Mouse (Mus musculus): ENCODE results near the gene Usp1.
"Not testable (repeated sequence)": the region's sequence is repeated elsewhere in the genome, so short reads cannot be mapped to it uniquely, and the experiment has no call there.

Usp1 gene

GRCm38 (mm10) chr4:98923568-98924070, at the start of gene Usp1:
Gene Usp1 (plus strand): TSS chr4:98923810.
- DNase-seq (ENCODE audit: low spot score), result no peak

- DNase-seq (ENCODE audit: low spot score), result no peak
These were observed 40.9 kb upstream of the Usp1 start for GRCm38 (mm10) chr4:98882706-98883105.

GRCm38 (mm10) chr4:98886377-98886776, 37.2 kb upstream of the Usp1 start:
- DNase-seq (ENCODE audit: low spot score), result no peak

- DNase-seq (ENCODE audit: low spot score), result peak; percentile 26
These were observed 36.5 kb upstream of the Usp1 start for GRCm38 (mm10) chr4:98887148-98887547.

- no peak for DNase-seq (ENCODE audit: low spot score)
These were observed 13.4 kb upstream of the Usp1 start for GRCm38 (mm10) chr4:98910246-98910645.

- no peak for DNase-seq (ENCODE audit: low spot score)
These were observed 5.9 kb upstream of the Usp1 start for GRCm38 (mm10) chr4:98917724-98918123.

GRCm38 (mm10) chr4:98918204-98918603, 5.4 kb upstream of the Usp1 start:
- no peak for DNase-seq (ENCODE audit: low spot score)

GRCm38 (mm10) chr4:98920896-98921295, 2.7 kb upstream of the Usp1 start:
- DNase-seq (ENCODE audit: low spot score), result no peak

GRCm38 (mm10) chr4:98922061-98922642, 1.5 kb upstream of the Usp1 start:
- peak; percentile 40 for DNase-seq (ENCODE audit: low spot score)

- DNase-seq (ENCODE audit: low spot score), result peak; percentile 97
These were observed 705 bp upstream of the Usp1 start for GRCm38 (mm10) chr4:98922643-98923567.

GRCm38 (mm10) chr4:98924071-98924905, 678 bp downstream of the Usp1 start:
- peak; percentile 40 for DNase-seq (ENCODE audit: low spot score)

GRCm38 (mm10) chr4:98924906-98925178, 1.2 kb downstream of the Usp1 start:
- DNase-seq (ENCODE audit: low spot score), result no peak

GRCm38 (mm10) chr4:98925250-98925781, 1.7 kb downstream of the Usp1 start:
- no peak for DNase-seq (ENCODE audit: low spot score)

GRCm38 (mm10) chr4:98936036-98936435, 12.4 kb downstream of the Usp1 start:
- DNase-seq (ENCODE audit: low spot score), result no peak

GRCm38 (mm10) chr4:98938210-98938609, 14.6 kb downstream of the Usp1 start:
- not testable (repeated sequence) for DNase-seq (ENCODE audit: low spot score)

GRCm38 (mm10) chr4:98950563-98950962, 27.0 kb downstream of the Usp1 start:
- no peak for DNase-seq (ENCODE audit: low spot score)

GRCm38 (mm10) chr4:98955986-98956385, 32.4 kb downstream of the Usp1 start:
- DNase-seq (ENCODE audit: low spot score), result no peak

GRCm38 (mm10) chr4:98960243-98960642, 36.6 kb downstream of the Usp1 start:
- DNase-seq (ENCODE audit: low spot score), result no peak

GRCm38 (mm10) chr4:98969946-98970345, 46.3 kb downstream of the Usp1 start:
- DNase-seq (ENCODE audit: low spot score), result no peak

- no peak for DNase-seq (ENCODE audit: low spot score)
These were observed 52.1 kb downstream of the Usp1 start for GRCm38 (mm10) chr4:98975741-98976140.

GRCm38 (mm10) chr4:98978288-98978687, 54.7 kb downstream of the Usp1 start:
- not testable (repeated sequence) for DNase-seq (ENCODE audit: low spot score)

GRCm38 (mm10) chr4:98978693-98979092, 55.1 kb downstream of the Usp1 start:
- DNase-seq (ENCODE audit: low spot score), result no peak

Data from c-Kit-positive CD71-positive TER-119-positive erythroid progenitor cells, embryonic 14.5 days (primary cell).